Mouse (Mus musculus) heart, adult 2 months (tissue): ENCODE measurements around the gene Fau. TPM values are rescaled to one million over a fixed set of nuclear protein-coding genes. Genes with fewer than 3 reads are reported as not detected.

Experiments
- DNase-seq, 2 experiments: peaks; one replicate each; pipeline ENCODE4 v3.0.0; 2021
- H3K27ac ChIP-seq: fragments of 200-600 bp; 2 replicates; pipeline ENCODE4 v1.8.1; 2022
- H3K27me3 ChIP-seq: fragments of 200-500 bp; 2 replicates; pipeline ENCODE4 v1.6.1; 2012; ENCODE audit warnings: mild to moderate bottlenecking, low read length, inconsistent platforms, mixed read lengths; ENCODE audit not compliant: control insufficient read depth, insufficient read depth
- H3K36me3 ChIP-seq: fragments of 200-500 bp; 2 replicates; pipeline ENCODE4 v1.6.1; 2012; ENCODE audit warnings: low read length, inconsistent platforms; ENCODE audit not compliant: control insufficient read depth, insufficient read depth
- H3K4me1 ChIP-seq: fragments of 200-500 bp; 2 replicates; pipeline ENCODE4 v1.6.1; 2011; ENCODE audit warnings: low read length; ENCODE audit not compliant: control insufficient read depth, insufficient read depth
- H3K4me3 ChIP-seq: fragments of 200-600 bp; 2 replicates; pipeline ENCODE4 v1.8.1; 2022
- H3K79me2 ChIP-seq: fragments of 200-500 bp; replicated peaks from 2 replicates; pipeline ENCODE4 v1.6.1; 2012; ENCODE audit warnings: mild to moderate bottlenecking, inconsistent platforms, low read length, moderate library complexity, mixed read lengths; ENCODE audit not compliant: control insufficient read depth, insufficient read depth
- H3K9ac ChIP-seq: fragments of 200-500 bp; 2 replicates; pipeline ENCODE4 v1.6.1; 2012; ENCODE audit warnings: low read depth, mild to moderate bottlenecking, control low read depth, inconsistent platforms, low read length, mixed read lengths
- CTCF ChIP-seq: fragments of 200-600 bp; IDR thresholded peaks from 2 replicates; pipeline ENCODE4 v1.8.1; 2022; ENCODE audit warnings: antibody characterized with exemption, mild to moderate bottlenecking, moderate library complexity
- EP300 ChIP-seq: fragments of 200-500 bp; IDR thresholded peaks from 2 replicates; pipeline ENCODE4 v1.6.1; 2011; ENCODE audit warnings: low read depth, low read length, control low read depth; ENCODE audit not compliant: insufficient read depth
- POLR2A ChIP-seq: fragments of 200-500 bp; IDR thresholded peaks from 2 replicates; pipeline ENCODE4 v1.6.1; 2011; ENCODE audit warnings: mild to moderate bottlenecking, low read depth, low read length, control low read depth; ENCODE audit not compliant: insufficient read depth
- WGBS: fragments of 180-500 bp; shearing (Covaris S2); methylation state at CpG from one replicate; pipeline ENCODE4 v1.1.7; 2018; 5-methylcytosine and 5-hydroxymethylcytosine counted together
- intact Hi-C: fragments of 180-260 bp; cut with DNase I; formaldehyde crosslinking; loops from one replicate; pipeline ENCODE4 v1.15.1; 2025
- polyA plus RNA-seq: library from polyadenylated mRNA; depleted of rRNA; stranded (reverse); fragments of >200 nt; gene quantifications from 2 replicates; pipeline ENCODE4 v1.2.3, GENCODE M21; 2012
- total RNA-seq, 2 experiments: library from RNA; stranded (reverse); gene quantifications; 2 replicates each; pipeline ENCODE4 v1.2.3; 2021

Fau gene
- total and polyA plus RNA-seq, 3 experiments, result 386 to 636 (median 550) TPM

- DNase-seq, result peak; percentile 77 to 78
- Histone ChIP-seq H3K4me1 (peaks cover 3% of the 10 kb centered on the region; the same call in 1 of the 2 replicates), H3K4me3 (peak overlapping the region; percentile 49), H3K27me3 (no peaks in the 10 kb centered on the region), H3K36me3 (no peaks in the 10 kb centered on the region), H3K79me2 (no peaks in the 10 kb centered on the region), H3K9ac (peak overlapping the region; percentile 67), H3K27ac (no peak overlapping the region; the same call in 1 of the 2 replicates)
- WGBS, result 2% methylated on average over 30 of the region's 30 CpGs
- TF ChIP-seq CTCF (peak; percentile 91), EP300 (no peak)
- intact Hi-C loops, result no loop called here
Observed at GRCm38 (mm10) chr19:6067011-6067723, 9.5 kb downstream of the Fau start.

GRCm38 (mm10) chr19:6067724-6068415 lies 10.2 kb downstream of the Fau start, which contains the start of gene Tm7sf2:
TSS of gene Tm7sf2 (minus strand) at chr19:6068373.
- Histone ChIP-seq H3K4me1 (no peaks in the 10 kb centered on the region), H3K36me3 (no peaks in the 10 kb centered on the region), H3K27me3 (no peaks in the 10 kb centered on the region), H3K9ac (peak within 1 kb of the TSS; percentile 67), H3K4me3 (peak within 1 kb of the TSS; percentile 49), H3K27ac (no peak within 1 kb of the TSS; the same call in 1 of the 2 replicates), H3K79me2 (no peaks in the 10 kb centered on the region)
- peak; percentile 90 to 93 for DNase-seq
- intact Hi-C loops, result no loop called here
- WGBS, result 14% methylated on average over 33 of the region's 33 CpGs
- TF ChIP-seq POLR2A, result 0 out of 2 replicates have a peak, but pooled peaks have one; percentile 0
- TF ChIP-seq EP300, result no peak
- peak; percentile 22; the same call in 1 of the 2 replicates for TF ChIP-seq CTCF

GRCm38 (mm10) chr19:6068951-6069350 lies 11.3 kb downstream of the Fau start:
- H3K4me1 ChIP-seq, result no peaks in the 10 kb centered on the region
- H3K36me3 ChIP-seq, result no peaks in the 10 kb centered on the region
- intact Hi-C loops, result no loop called here
- WGBS, result 81% methylated on average over 4 of the region's 4 CpGs
- no peak overlapping the region for H3K9ac ChIP-seq
- DNase-seq, result no peak
- no peak overlapping the region for H3K4me3 ChIP-seq
- TF ChIP-seq CTCF, result no peak
- TF ChIP-seq POLR2A, result no peak
- TF ChIP-seq EP300, result no peak
- no peak overlapping the region for H3K27ac ChIP-seq
- no peaks in the 10 kb centered on the region for H3K79me2 ChIP-seq
- no peaks in the 10 kb centered on the region for H3K27me3 ChIP-seq

GRCm38 (mm10) chr19:6069851-6070250 lies 12.2 kb downstream of the Fau start:
- no peaks in the 10 kb centered on the region for H3K4me1 ChIP-seq
- no peaks in the 10 kb centered on the region for H3K27me3 ChIP-seq
- no peak for TF ChIP-seq CTCF
- no peak for TF ChIP-seq EP300
- no peak for TF ChIP-seq POLR2A
- intact Hi-C loops, result no loop called here
- no peak overlapping the region for H3K4me3 ChIP-seq
- no peaks in the 10 kb centered on the region for H3K36me3 ChIP-seq
- DNase-seq, result no peak
- H3K27ac ChIP-seq, result no peak overlapping the region
- H3K79me2 ChIP-seq, result 0 out of 2 replicates have a peak, but pooled peaks cover 1% of the 10 kb centered on the region
- WGBS, result 86% methylated on average over 10 of the region's 10 CpGs
- H3K9ac ChIP-seq, result no peak overlapping the region

GRCm38 (mm10) chr19:6070571-6071250 lies 13.1 kb downstream of the Fau start:
- 91% methylated on average over 31 of the region's 31 CpGs for WGBS
- no peaks in the 10 kb centered on the region for H3K36me3 ChIP-seq
- no peak for TF ChIP-seq EP300
- TF ChIP-seq CTCF, result no peak
- TF ChIP-seq POLR2A, result no peak

GRCm38 (mm10) chr19:6071261-6071660 lies 13.6 kb downstream of the Fau start:
- TF ChIP-seq EP300, result no peak
- TF ChIP-seq POLR2A, result no peak
- Histone ChIP-seq H3K36me3 (no peaks in the 10 kb centered on the region), H3K4me1 (peaks cover 1% of the 10 kb centered on the region), H3K27ac (no peak overlapping the region), H3K27me3 (no peaks in the 10 kb centered on the region), H3K4me3 (no peak overlapping the region), H3K9ac (no peak overlapping the region), H3K79me2 (0 out of 2 replicates have a peak, but pooled peaks cover 1% of the 10 kb centered on the region)
- intact Hi-C loops, result no loop called here
- DNase-seq, result no peak
- 91% methylated on average over 19 of the region's 19 CpGs for WGBS

More at GRCm38 (mm10) chr19:6070571-6071250, 13.1 kb downstream of the Fau start:
- Histone ChIP-seq H3K9ac (no peak overlapping the region), H3K27me3 (no peaks in the 10 kb centered on the region), H3K27ac (no peak overlapping the region), H3K79me2 (0 out of 2 replicates have a peak, but pooled peaks cover 1% of the 10 kb centered on the region), H3K4me1 (no peaks in the 10 kb centered on the region), H3K4me3 (no peak overlapping the region)
- DNase-seq, result no peak
- intact Hi-C loops, result no loop called here
